Mouse (Mus musculus) thymus, adult 2 months (tissue): ENCODE data around the gene Med24.

Source experiments
- CTCF ChIP-seq: fragments of 200-500 bp; IDR thresholded peaks from 2 replicates; pipeline ENCODE4 v1.5.1; 2012; ENCODE audit warnings: mild to moderate bottlenecking, control low read depth, low read length, moderate library complexity, borderline replicate concordance; ENCODE audit not compliant: control insufficient read depth, poor library complexity, insufficient read depth; ENCODE audit errors: extremely low read depth
- POLR2A ChIP-seq: fragments of 200-500 bp; IDR thresholded peaks from 2 replicates; pipeline ENCODE4 v1.6.1; 2012; ENCODE audit warnings: mild to moderate bottlenecking, low read length, control low read depth, moderate library complexity; ENCODE audit not compliant: control insufficient read depth, poor library complexity, insufficient read depth; ENCODE audit errors: extremely low read depth

GRCm38 (mm10) chr11:98744456-98745019, 15.3 kb upstream of the Med24 start:
- TF ChIP-seq CTCF (no peak), POLR2A (no peak)
